Mouse (Mus musculus) NIH3T3 (cell line): ENCODE data around the gene Wdr72.

Experiments
- DNase-seq: peaks from one replicate; pipeline ENCODE4 v3.0.0-alpha.2; 2012; ENCODE audit warnings: low read depth

The Wdr72 gene

DNA sequence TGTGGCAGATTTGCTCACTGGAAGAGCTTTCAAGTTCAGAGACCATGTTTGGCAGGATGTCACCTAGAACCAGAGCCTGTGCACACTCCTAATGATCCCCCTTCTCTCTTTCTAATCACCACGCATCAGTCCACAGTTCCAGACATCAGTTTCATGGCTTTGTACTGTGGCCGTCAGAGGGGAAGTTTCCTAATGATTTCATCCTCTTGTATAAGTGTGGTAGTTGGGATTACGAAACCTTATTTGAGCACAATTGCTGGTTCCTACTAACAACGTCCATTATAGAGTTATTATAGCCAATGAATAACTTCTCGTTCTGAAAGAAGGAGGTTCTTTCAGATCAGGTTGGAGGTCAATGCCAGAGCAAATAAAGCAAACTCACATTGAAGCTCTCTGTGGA, 131.1 kb downstream of the Wdr72 start:
- no peak for DNase-seq

DNA sequence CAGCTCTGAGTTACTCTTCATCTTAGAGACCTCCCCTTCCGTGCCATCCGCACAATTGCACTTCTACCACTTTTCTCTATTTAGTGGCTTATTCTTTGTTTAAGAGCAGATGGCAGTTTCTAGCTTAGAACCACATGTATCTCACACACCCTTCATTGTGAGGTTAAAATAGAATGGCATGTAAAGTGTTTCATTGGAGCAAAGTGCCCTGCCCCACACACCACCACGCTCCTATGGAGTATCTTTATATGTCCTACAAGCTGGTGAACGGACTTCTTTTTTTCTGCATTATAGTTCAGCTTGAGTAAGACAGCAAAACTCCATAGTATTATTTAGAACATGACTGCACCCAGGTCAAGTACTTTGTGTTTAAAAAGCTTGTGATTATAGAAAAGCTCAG, 137.9 kb downstream of the Wdr72 start:
- no peak for DNase-seq

DNA sequence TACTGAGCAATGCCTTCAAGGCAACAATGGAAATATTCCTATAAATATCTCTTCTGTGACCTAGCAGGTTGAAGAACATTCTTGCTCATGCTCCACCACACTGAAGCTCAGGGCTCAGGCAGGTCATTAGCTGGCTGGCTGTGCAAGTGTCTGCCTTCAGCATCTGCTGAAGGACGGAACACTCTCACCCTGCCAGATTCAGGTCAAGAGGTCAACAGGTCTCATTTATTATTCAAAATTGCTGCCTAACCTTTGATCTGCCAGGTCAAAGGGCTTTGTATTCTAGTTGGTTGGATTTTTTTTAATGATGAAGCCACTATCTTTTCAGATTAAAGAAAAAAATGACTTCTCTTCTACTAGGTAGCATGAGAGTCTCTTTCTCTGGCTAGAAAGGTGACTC, 139.3 kb downstream of the Wdr72 start:
- no peak for DNase-seq

DNA sequence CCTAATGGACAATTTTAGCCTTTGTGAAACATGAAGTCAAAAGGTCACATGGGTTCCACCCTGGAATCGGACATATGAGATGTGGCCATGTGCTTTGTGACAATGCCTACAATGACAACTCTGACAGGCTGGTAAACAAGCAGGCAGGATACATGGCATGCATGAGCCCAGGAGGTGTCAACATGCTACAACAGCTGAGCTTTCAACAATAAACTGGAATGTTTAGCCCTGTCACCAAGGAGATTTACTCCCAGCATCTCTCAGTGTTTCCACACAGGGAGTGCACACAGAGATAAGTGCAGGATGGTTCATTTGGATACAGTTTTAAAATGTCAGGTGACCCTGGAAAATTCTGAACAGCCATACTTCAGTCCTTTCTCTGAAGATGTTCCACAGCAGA, 140.4 kb downstream of the Wdr72 start:
- DNase-seq: no peak

DNA sequence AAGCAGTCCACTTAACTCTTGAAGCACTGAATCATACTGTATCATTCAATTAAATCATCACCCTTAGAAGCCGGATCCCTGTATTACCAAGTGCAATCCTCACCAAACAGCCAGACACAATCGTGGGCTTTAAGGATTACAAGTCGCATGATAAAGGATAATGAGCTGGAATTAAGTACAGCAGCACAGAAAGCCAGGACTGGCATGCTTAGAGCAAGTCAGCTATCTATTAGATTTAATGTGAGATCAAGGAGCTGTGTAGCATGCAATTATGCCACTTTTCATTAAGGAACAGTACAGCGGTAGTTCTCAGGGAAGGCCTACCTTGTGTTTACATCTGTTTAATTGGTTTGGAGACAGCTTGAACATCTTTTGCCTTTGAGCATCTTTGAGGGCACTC, 148.2 kb downstream of the Wdr72 start:
- DNase-seq: no peak

DNA sequence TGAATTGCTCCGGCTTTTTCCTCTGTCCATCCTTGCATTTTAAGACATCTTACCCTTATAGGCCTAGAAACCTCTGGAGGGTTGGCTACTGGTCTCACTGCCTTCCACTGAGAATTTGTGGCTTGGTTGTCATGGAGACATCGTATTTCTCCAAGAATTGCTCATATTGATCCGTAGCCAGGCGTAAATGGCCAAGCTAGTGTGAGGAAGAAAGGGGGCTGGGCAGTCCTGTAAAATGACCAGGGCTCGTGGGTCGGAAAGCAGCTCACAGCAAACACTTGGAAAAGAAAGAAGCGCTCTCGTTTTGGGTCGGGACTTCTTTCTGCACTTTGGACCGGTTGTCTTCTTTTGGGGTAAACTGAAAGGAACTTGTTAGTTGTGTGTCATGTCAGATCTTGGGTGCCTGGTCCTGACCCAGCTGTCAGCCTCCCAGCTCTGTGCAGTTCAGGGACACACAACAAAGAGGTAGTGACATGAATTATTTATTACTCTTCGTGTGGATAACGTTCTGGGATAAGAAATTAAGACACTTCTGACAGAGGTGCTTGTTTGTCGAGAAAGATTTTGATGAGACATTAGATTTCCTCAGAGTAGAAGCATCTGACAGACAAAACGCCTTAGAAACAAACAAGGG, 167.7 kb downstream of the Wdr72 start:
- DNase-seq: no peak

DNA sequence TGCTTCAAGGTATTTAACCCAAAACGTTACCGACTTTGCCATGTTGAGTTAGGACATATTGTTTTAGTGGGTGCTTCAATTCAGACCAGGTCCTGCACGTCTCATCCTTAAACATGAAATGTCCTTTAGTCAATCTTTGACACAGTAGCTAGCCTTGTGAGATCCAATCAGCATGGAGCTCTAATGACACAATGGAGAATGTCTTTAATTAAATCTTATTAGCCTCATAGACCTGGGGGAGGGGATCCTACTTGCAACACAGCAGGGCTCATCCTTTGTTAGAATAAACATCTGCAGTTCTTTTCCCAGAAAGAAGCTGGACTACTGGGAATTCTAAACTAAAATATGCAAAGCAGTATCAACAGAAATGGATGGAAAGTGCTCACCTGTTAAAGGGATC, 171.9 kb downstream of the Wdr72 start:
- DNase-seq: no peak

DNA sequence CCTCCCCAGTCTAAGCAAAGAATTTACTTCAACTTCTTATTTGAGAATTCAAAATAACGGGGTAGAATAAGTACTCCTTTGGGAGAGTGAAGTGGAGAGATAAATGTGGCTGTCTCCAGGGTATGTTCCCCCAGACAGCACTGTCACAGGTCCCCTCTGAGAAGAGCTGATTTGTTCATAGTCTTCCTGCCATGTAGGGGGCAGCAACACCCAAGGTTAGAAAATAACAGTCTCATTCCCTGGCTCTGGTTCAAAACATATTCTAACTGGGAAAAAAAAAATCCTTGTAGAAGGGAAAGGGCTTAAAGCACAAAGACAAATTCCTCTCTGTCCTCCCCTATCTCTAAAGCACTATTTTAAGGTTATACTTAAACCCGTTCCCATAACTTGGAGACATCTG, 176.1 kb downstream of the Wdr72 start:
- peak; percentile 1 for DNase-seq

DNA sequence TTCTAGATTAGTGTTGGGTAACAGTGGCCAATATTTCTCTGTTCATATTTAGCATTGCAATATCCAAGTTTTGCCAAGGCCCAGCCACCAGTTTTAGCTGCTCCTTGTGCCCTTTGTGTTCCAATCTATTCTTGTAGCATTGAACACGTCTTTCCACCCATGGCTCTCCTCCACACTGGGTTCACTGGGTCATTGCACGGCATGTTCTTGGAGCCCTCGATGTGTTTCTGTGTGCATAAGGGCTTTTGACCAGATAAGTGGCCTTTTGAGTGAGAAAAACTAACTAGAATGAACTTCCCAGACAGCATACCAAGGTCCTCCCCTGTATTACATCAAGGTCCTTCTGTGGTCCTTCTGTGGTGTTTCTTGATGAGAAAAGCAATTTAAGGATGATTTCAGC, 184.3 kb downstream of the Wdr72 start:
- DNase-seq: no peak

DNA sequence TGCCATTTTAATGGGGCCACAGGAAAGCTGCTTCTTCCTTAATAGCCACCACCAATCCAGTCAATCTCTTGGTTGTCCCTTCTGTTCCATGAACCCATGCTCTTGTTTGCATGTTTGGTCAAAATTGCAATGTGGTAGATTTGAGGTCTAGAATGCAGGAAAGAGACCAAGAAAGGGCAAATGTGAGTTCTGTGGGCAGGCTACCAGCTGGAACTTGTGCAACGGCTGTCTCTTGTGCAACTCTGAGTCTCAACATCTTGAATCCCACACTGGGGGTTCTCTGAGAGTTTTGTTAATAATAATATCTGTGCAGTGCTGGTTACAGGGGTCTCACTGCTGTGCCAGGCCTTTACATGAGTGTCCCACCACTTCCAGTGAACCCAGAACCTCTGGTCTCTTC, 208.6 kb downstream of the Wdr72 start:
- no peak for DNase-seq

DNA sequence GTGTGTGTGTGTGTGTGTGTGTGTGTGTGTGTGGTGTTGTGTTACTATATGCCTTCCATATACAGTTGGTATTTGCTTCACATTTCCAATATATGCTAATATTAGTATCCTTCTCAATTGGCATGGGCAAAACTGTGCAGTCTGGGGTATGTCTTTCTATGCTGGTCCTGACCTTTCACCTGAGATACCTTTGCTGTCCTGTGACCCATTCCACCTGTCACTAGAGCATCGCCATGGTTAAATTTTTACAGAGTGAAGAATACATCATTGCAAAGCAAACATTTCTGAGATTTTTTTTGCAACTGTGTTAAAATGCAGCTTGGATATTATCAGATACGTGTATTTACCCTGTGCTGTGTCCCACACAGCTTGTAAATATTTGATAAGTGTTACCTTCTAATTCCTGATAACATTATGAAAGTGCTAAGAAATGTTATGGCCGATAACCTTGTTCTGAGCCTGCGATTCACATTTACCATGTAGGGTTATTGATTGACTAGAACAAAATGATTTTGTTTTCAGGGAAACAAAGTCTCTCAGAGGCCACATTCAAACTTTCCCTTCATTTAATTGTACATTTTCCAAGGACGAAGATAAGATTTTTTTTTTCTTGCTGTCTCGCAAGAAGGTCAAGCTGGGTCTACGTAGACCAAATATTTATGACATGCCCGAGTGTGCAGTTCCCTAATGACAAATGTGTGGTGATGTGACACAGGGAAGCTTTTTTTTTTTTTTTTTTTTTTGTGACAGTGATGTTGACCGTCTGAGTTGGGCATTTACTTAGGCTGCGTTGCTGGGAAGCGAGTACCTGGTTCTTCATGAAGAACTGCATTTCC, 214.2 kb downstream of the Wdr72 start:
- DNase-seq: no peak

DNA sequence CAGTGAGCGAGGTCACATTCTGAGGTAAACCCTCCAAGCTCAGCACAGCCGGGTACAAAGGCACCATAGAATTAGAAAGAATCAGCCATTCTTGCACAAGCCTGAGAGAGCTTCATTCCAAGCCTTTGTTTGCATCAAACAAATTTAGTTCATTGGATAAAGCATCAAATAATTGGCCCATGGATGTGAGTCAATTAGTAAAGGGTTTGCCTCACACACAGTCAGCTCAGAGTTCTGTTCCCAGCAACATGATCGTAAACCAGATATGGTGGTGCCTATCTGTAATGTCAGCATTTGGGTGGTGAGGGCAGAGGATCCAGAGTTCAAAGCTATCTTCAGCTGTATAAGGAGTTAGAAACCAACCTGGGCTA, 214.8 kb downstream of the Wdr72 start:
- DNase-seq: no peak

DNA sequence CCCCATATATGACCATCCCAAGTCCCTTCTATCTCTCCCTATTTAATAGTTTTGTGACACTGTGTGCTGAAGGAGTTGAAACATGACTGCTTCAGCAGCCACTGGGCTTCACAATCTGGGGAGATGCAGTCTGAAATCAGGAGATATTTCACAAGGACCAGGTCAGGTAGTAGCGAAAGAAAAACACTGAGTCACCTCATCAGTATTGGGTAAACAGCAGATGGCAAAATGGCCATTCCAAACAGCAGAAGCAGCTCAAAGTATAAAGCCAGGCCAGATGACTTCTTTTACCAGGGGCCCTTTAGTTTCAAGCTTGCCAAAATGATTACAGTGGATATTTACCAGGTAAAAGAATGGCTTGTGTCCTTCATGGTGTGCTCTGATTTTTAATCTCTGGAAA, 215.8 kb downstream of the Wdr72 start:
- DNase-seq: no peak

DNA sequence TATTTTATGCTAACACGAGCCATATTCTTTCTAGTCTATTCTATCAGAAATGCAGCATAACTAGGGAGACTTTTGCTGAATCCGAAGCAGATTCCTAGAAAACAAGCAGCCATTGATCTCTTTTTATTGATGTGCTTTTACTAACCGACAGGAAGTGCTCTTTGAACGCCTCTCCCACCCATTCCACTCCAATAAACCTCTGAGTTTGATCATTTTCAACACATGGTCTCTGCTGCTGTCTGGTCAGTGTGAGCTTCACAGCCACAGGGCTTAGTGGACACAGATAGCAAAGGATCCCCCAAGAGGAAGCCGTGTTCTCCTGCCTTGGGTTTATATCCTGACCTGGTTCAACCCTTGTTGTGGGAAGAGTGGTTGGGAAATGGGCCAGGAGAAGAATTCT, 218.7 kb downstream of the Wdr72 start:
- DNase-seq: no peak

DNA sequence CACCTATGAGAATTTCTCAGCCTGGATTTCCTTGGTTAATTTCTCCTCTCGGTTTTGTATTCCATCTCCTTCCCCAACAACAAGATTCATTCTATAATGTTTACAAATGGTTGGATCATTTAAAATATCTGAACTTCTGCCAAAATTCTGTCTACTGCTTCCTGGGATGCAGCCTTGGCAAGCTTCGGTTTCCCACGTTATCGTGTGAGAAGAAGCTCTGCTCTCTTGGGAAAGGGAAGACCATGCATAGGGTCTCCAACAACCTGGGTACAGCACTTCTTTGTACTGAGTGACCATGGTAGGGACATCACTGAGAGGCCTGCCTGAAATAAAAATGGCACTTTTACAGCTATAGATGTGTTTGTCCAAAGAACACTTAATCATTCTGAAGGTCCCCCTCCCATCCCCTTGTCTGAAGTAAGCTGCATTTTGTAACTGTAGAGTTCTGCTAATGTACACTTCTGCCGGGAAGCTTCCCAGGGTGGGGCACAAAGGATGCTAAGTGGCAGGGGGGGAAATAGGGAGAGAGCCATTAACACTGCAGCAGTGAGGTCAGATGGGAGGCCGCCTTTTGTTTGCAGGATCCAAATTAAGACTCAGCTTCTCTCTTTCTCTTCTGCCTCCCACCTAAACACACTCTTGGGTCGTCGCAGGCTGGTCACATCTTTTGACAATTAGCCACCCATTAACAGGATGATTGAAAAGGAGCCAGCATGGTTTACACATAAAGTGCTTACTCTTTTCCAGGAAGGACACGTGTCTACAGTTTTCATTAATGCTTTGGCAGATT, 220.7 kb downstream of the Wdr72 start:
- DNase-seq: no peak

DNA sequence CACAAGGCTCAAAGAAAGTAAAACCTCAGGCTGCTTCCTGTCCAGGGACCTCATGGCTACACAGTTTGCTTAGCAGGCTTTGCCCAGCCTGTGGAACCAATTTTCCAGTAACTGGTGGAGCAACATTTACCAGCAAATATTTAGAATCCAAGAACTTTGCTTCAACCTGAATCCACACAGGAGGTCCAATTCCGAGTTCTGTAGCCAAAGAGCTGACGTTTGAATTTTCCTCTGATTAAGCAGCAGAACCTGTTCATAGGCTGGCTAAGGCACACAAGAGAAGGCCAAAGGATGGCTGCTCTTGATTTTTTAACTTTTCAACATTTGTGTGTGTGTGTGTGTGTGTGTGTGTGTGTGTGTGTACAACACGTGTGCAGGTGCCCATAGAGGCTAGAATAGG, 222.2 kb downstream of the Wdr72 start:
- DNase-seq: no peak
